Mouse (Mus musculus): Measurements from ENCODE around the gene Sh2d7.

DNA sequence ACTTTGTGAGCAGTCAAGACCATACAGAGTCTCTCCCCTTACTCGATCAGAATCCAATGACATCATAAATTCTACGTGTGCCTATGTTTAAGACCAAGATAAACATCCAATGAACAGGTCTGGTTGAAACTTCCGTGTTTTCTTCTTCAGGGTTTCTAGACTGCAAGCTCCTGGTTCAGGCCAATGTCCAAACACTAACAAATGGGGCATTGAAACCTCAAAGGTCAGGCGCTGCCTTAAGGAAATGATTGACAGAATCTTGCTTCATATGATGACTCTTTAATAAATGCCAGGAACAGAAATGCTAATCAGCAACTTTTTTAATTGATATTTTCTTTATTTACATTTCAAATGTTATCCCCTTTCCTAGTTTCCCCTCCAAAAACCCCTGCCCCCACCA lies 18.5 kb upstream of the Sh2d7 start:
- no peak for TF ChIP-seq CTCF (IDR thresholded peaks at IDR 0.05; ENCODE audit: extremely low read depth, insufficient read depth, low read length)
- TF ChIP-seq POLR2A (IDR thresholded peaks at IDR 0.05; ENCODE audit: extremely low read depth, insufficient read depth, low read length) = no peak
